Mouse (Mus musculus) ES-Bruce4 (cell line): ENCODE data around the gene Appl1. TPM values are rescaled to one million over a fixed set of nuclear protein-coding genes. Genes with fewer than 3 reads are reported as not detected.

Experiments used
- H3K27ac ChIP-seq: 2 replicates; pipeline ENCODE4 v1.5.1; 2012; ENCODE audit warnings: low read length, inconsistent platforms; ENCODE audit not compliant: insufficient read depth
- H3K27me3 ChIP-seq: 2 replicates; pipeline ENCODE4 v1.6.1; 2012; ENCODE audit warnings: mild to moderate bottlenecking, low read length, inconsistent platforms; ENCODE audit not compliant: control insufficient read depth, poor library complexity, insufficient read depth, severe bottlenecking
- H3K36me3 ChIP-seq: 2 replicates; pipeline ENCODE4 v1.6.1; 2012; ENCODE audit warnings: inconsistent platforms, mild to moderate bottlenecking, low read length, moderate library complexity; ENCODE audit not compliant: control insufficient read depth, poor library complexity, insufficient read depth, severe bottlenecking
- H3K4me1 ChIP-seq: one replicate; pipeline ENCODE4 v1.8.1; 2011; ENCODE audit warnings: low read length; ENCODE audit not compliant: control insufficient read depth, insufficient read depth
- H3K4me3 ChIP-seq: 2 replicates; pipeline ENCODE4 v1.5.1; 2011; ENCODE audit warnings: low read depth, mild to moderate bottlenecking, low read length
- H3K9ac ChIP-seq: 2 replicates; pipeline ENCODE4 v1.6.1; 2012; ENCODE audit warnings: low read depth, mild to moderate bottlenecking, inconsistent platforms; ENCODE audit not compliant: poor library complexity, severe bottlenecking
- H3K9me3 ChIP-seq: replicated peaks from 2 replicates; pipeline ENCODE4 v1.6.1; 2012; ENCODE audit warnings: mild to moderate bottlenecking, low read length, inconsistent platforms; ENCODE audit not compliant: control insufficient read depth, poor library complexity, insufficient read depth, severe bottlenecking
- CTCF ChIP-seq: IDR thresholded peaks from one replicate; pipeline ENCODE4 v1.8.1; 2011; ENCODE audit warnings: low read depth, low read length
- EP300 ChIP-seq: IDR thresholded peaks from 2 replicates; pipeline ENCODE4 v1.6.1; 2011; ENCODE audit warnings: low read depth, low read length; ENCODE audit not compliant: insufficient read depth
- POLR2A ChIP-seq: IDR thresholded peaks from one replicate; pipeline ENCODE4 v1.8.1; 2011; ENCODE audit warnings: low read length; ENCODE audit not compliant: insufficient read depth
- polyA plus RNA-seq: library from polyadenylated mRNA; stranded (reverse); fragments of >200 nt; gene quantifications from 2 replicates; pipeline ENCODE4 v1.2.4, GENCODE M21; 2011; ENCODE audit warnings: low read depth; ENCODE audit not compliant: missing spikeins, insufficient read depth, insufficient read length

The Appl1 gene
- polyA plus RNA-seq, 1 experiment = 67.3 TPM

- H3K4me3 ChIP-seq = no peak overlapping the region
- no peak overlapping the region for H3K27ac ChIP-seq
- TF ChIP-seq POLR2A = no peak
- TF ChIP-seq CTCF = no peak
- TF ChIP-seq EP300 = no peak
- no peaks in the 10 kb centered on the region for H3K27me3 ChIP-seq
- peaks cover 3% of the 10 kb centered on the region for H3K36me3 ChIP-seq
- H3K9ac ChIP-seq = no peak overlapping the region
- no peaks in the 10 kb centered on the region for H3K9me3 ChIP-seq
- H3K4me1 ChIP-seq = no peaks in the 10 kb centered on the region
Observed at GRCm38 (mm10) chr14:26935558-26935957, 35.5 kb downstream of the Appl1 start.

GRCm38 (mm10) chr14:26934891-26935290 lies 36.1 kb downstream of the Appl1 start:
- TF ChIP-seq POLR2A = no peak
- H3K27ac ChIP-seq = no peak overlapping the region
- H3K9ac ChIP-seq = no peak overlapping the region
- H3K4me3 ChIP-seq = no peak overlapping the region
- H3K36me3 ChIP-seq = peaks cover 3% of the 10 kb centered on the region
- H3K4me1 ChIP-seq = no peaks in the 10 kb centered on the region
- H3K9me3 ChIP-seq = no peaks in the 10 kb centered on the region
- H3K27me3 ChIP-seq = no peaks in the 10 kb centered on the region

- Histone ChIP-seq H3K36me3 (peaks cover 13% of the 10 kb centered on the region), H3K4me1 (no peaks in the 10 kb centered on the region), H3K9ac (no peak overlapping the region), H3K27ac (no peak overlapping the region), H3K4me3 (no peak overlapping the region), H3K27me3 (no peaks in the 10 kb centered on the region), H3K9me3 (no peaks in the 10 kb centered on the region)
- TF ChIP-seq POLR2A (no peak), EP300 (no peak), CTCF (no peak)
Observed at GRCm38 (mm10) chr14:26923702-26924421, 47.2 kb downstream of the Appl1 start.

DNA sequence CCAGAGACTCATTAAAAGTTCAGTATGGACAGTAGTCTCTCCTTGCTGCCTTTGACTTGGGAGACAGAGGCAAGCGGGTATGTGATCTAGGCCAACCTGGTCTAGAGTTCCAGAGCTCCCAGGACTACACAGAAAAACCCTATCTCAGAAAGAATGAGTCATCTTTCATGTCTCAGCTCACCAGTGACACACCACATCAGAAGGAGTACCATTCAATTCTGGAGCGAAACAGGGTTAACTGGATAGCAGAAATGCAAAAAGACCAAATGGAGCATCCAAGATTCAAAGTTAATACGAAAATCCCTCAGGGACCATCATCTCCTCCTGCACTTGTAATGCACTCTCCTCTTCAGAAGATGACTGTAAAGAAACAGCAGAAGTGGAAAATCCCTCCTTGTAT lies 51.7 kb downstream of the Appl1 start:
- Histone ChIP-seq H3K4me3 (no peak overlapping the region), H3K4me1 (no peaks in the 10 kb centered on the region), H3K36me3 (peaks cover 11% of the 10 kb centered on the region), H3K27ac (no peak overlapping the region), H3K27me3 (no peaks in the 10 kb centered on the region), H3K9me3 (no peaks in the 10 kb centered on the region), H3K9ac (no peak overlapping the region)
- TF ChIP-seq CTCF (no peak), POLR2A (no peak), EP300 (no peak)

GRCm38 (mm10) chr14:26913681-26914268 lies 57.3 kb downstream of the Appl1 start:
- Histone ChIP-seq H3K4me3 (no peak overlapping the region), H3K9ac (no peak overlapping the region), H3K36me3 (peaks cover 2% of the 10 kb centered on the region; the same call in 1 of the 2 replicates), H3K9me3 (no peaks in the 10 kb centered on the region), H3K4me1 (peaks cover 1% of the 10 kb centered on the region), H3K27ac (no peak overlapping the region), H3K27me3 (no peaks in the 10 kb centered on the region)
- TF ChIP-seq EP300 (no peak), POLR2A (no peak), CTCF (no peak)

DNA sequence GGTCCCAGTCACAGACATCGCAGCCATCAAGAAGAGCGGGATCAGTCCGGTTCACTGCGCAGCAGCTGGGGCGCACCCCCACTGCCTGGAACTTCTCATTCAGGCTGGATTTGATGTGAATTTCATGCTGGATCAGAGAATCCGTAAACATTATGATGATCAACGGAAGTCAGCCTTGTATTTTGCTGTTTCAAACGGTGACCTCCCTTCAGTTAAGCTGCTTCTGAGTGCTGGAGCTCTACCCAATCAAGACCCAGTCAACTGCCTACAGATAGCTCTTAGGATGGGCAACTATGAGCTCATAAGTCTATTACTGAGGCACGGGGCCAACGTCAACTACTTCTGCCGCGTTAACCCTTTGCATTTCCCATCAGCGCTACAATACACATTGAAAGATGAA lies 59.2 kb downstream of the Appl1 start:
- no peak for TF ChIP-seq POLR2A
- TF ChIP-seq CTCF = no peak
- no peak for TF ChIP-seq EP300

More for the DNA sequence above, 59.2 kb downstream of the Appl1 start:
- no peaks in the 10 kb centered on the region for H3K27me3 ChIP-seq
- no peak overlapping the region for H3K9ac ChIP-seq
- no peak overlapping the region for H3K27ac ChIP-seq
- no peak overlapping the region for H3K4me3 ChIP-seq
- peaks cover 1% of the 10 kb centered on the region for H3K4me1 ChIP-seq
- no peaks in the 10 kb centered on the region for H3K36me3 ChIP-seq
- H3K9me3 ChIP-seq = no peaks in the 10 kb centered on the region
